Mouse (Mus musculus) cortical plate, adult 2 months (tissue): Measurements from ENCODE around the gene Fcgbp.

Experiments
- CTCF ChIP-seq: fragments of 200-500 bp; IDR thresholded peaks from 2 replicates; pipeline ENCODE4 v1.5.1; 2011; ENCODE audit warnings: mild to moderate bottlenecking, control low read depth, low read length; ENCODE audit not compliant: insufficient read depth; ENCODE audit errors: extremely low read depth
- POLR2A ChIP-seq: fragments of 200-500 bp; IDR thresholded peaks from 2 replicates; pipeline ENCODE4 v1.6.1; 2011; ENCODE audit warnings: mild to moderate bottlenecking, low read length, control low read depth; ENCODE audit not compliant: insufficient read depth; ENCODE audit errors: extremely low read depth

- TF ChIP-seq POLR2A (no peak), CTCF (peak; percentile 57)
Observed at GRCm38 (mm10) chr7:28168320-28169115, 97.5 kb downstream of the Fcgbp start.
